Mouse (Mus musculus) thymus, postnatal 10 days (tissue): ENCODE data around the gene Zfp865.
"Not testable (repeated sequence)": the region's sequence is repeated elsewhere in the genome, so short reads cannot be mapped to it uniquely, and the experiment has no call there.

Experiments
- DNase-seq, 2 experiments: peaks; one replicate each; pipeline ENCODE4 v3.0.0; 2021; ENCODE audit warnings: low spot score in 2 of 2

The Zfp865 gene

DNA sequence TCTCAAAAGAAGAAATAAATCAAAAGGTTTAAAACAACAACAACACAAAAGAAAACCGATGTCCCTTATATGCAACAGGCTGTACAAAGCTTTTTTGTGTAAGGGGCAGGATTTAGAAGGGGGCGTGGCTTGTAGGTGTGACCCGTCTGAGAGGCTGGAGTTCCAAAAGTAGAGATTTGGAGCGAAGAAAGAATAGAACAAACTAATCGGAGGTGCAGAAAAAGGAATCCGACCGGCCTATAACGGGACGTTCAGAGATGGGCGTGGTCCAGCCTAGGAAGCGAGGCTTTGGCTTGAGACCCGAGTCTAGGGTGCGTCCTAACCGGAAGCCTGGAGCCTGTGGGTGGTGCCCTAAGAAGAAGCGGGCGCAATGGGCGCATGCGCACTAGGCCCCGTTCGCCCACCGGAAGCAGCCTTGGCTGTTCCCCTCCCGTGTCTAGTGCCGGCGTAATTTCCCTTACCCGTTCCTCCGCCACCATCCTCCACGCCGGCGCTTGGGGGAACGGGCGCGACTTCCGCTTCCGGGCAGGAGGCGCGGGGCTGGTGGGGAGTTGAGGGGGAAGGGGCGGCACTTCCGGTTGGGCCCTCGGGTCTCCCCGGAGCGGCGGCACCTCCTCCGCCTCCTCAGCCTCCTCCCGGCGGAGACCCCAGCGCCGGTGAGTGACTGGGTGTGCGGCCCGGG, at the start of gene Zfp865, which contains the start of gene Ccdc106:
Zfp865 (plus strand) TSS at position 377 of the 682 bp plus-strand sequence.
Ccdc106 (plus strand) TSS at position 554 of the 682 bp plus-strand sequence.
- peak; percentile 99 to 100 for DNase-seq

DNA sequence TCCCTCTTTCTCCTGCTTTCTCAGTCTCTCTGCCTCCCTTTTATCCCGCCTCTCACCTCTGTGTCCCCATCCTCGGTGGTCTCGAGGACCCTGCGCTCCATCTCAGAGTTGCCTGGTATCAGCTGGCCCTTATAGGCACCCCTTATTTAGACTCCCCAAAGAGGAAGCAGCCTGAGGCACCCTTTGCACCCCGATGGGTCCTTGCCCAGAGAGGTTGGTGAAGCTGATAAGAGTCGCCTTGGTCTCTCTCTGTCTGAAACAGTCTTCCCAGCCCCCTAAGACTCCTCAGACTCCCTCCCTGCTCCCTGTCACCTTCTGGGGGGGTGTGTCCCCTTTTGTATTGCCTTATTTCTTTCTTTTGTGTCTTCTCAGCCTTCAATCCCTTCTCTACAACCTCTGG, 49.1 kb upstream of the Zfp865 start, which contains the start of gene Sbk3:
Sbk3 (minus strand) TSS at position 101 of the 400 bp plus-strand sequence.
- DNase-seq: no peak

DNA sequence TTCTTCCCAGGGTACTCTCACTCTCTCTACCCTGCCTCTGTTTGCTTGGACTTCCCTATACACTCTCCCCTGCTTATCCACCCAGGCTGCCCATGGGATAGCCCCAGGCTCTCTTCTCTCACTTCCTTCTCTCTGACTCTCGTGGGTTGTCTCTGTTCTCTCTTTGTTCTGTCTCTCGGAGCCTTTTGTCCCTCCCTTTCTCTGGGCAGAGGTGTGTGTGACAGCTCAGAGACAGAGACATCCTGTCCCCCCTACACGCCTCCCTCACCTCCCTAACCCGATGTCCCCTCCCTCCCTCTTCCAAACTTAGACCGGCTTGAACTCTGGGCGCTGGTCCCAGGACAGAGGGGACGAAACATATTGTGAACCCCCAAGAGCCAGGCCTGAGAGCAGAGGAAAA, 48.5 kb upstream of the Zfp865 start:
- DNase-seq: no peak

DNA sequence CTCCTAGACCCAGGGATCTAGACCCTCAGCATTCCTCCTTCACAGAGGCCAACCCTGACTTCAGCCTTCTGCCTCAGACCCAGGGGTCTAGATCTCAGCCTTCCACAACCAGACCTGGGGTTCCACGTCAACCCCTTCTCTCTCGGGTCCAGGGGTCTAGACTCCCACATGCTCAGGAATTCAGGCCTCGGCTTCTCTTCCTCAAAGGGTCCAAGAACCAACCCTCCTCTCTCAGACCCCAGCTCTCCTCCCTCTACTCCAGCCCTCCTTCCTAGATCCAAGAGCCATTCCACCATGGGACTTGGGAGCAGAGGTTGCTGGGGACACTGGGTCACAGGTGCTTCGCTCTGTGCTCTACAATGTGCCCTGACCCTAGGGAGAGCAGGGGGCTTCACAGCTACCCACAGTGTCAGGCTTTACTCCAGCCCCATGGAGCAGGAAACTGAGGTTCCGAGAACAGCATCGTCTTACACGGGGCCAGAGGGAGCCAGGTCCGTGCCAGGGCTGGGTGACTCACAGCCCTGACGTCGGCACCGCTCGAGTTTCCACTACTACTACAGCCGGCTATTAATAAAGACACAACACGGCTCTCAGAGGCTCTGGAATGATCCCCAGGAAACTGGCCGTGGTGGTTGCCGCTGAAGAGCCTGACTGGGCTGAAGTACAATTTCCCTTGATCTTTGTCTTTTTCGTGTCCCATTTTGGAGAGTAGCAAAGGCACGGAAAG, 47.7 kb upstream of the Zfp865 start:
- no peak for DNase-seq

DNA sequence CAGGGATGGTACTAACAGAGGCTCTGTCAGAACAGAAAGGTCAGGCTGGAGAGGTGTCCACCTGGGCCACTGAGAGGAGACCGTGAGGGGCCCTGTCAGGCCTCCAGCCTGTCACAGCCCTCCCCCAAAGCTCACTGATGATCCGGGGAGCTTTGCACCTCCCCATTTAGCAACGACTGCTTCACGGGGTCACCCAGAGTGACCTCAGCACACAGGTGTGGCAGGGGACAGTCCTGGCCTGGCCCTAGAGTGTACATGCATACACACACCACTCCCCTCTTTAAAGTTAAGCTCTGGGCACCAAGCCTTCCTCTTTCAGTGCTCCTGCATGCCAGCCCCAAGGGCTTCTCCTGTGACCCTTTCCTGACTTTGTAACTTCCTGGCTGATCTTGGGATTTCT, 44.7 kb upstream of the Zfp865 start:
- DNase-seq: no peak

- no peak for DNase-seq
Observed at GRCm38 (mm10) chr7:4976832-4977231, 43.3 kb upstream of the Zfp865 start.

- DNase-seq: no peak
Observed at GRCm38 (mm10) chr7:4988250-4988649, 31.9 kb upstream of the Zfp865 start.

- no peak for DNase-seq
Observed at GRCm38 (mm10) chr7:4993347-4993998, 26.7 kb upstream of the Zfp865 start.

GRCm38 (mm10) chr7:4993999-4994788, 26.0 kb upstream of the Zfp865 start:
- DNase-seq: no peak

GRCm38 (mm10) chr7:4995268-4996002, 24.7 kb upstream of the Zfp865 start:
- no peak for DNase-seq

GRCm38 (mm10) chr7:4996003-4996895, 23.9 kb upstream of the Zfp865 start, which contains the start of gene Zfp579:
Gene Zfp579 (minus strand): TSS chr7:4996158.
- peak; percentile 86 to 91 for DNase-seq

DNA sequence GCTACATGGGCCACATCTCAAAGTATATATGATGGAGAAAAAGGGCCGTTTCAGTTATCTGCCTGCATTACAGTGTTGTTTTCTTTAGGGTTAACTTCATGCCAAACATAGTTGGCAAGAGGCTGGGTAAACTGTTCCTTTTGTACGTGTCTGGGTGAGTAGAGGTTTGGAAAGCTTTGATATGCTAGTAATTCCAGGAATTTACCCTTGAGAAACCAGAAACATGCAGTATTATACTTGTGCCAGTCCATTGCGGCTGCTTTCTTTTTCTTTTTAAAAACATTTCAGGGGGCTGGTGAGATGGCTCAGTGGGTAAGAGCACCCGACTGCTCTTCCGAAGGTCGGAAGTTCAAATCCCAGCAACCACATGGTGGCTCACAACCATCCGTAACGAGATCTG, 23.2 kb upstream of the Zfp865 start:
- DNase-seq: no peak

- no peak for DNase-seq
Observed at GRCm38 (mm10) chr7:4999876-5000275, 20.3 kb upstream of the Zfp865 start.

GRCm38 (mm10) chr7:5002876-5003275, 17.3 kb upstream of the Zfp865 start:
- DNase-seq: not testable (repeated sequence)

- no peak for DNase-seq
Observed at GRCm38 (mm10) chr7:5008229-5008628, 11.9 kb upstream of the Zfp865 start.

DNA sequence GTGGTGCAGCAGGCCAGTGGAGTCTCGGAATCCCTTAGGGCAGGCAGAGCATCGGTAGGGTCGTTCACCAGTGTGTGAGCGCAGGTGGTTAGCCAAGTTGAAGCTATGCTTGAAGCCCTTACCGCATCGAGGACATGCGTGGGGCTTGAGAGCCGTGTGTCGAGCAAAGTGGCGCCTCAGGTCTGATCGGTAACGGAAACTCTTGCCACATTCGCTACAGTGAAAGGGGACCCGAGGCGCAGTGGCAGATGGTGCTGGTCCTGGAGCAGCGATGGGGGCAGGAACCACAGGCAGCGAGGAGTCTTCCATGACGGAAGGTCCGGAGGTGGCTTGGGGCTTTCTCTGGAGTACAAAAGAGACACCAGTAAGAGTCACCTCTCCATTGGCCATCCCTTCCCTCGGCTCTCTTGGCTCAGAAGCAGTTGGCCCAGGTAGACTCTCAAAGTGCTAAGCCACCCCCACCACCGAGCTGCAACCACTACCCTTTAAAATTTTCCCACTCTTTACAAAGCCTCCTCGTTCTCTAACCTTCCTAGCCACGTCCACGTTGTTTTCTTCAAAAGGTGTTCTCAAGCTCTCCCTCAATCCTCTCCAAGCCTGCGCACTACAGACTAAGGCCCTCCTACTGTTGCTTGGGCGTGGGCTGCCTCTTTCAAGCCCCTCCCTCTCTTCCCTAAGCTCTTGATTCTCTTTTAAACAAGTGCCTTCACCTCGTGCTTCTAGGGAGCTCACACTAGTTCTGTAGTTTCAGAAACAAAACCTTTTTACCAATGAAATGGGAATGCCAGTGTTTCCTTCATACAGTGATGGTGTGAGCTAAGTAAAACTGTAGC, 7.3 kb upstream of the Zfp865 start:
- DNase-seq: no peak

DNA sequence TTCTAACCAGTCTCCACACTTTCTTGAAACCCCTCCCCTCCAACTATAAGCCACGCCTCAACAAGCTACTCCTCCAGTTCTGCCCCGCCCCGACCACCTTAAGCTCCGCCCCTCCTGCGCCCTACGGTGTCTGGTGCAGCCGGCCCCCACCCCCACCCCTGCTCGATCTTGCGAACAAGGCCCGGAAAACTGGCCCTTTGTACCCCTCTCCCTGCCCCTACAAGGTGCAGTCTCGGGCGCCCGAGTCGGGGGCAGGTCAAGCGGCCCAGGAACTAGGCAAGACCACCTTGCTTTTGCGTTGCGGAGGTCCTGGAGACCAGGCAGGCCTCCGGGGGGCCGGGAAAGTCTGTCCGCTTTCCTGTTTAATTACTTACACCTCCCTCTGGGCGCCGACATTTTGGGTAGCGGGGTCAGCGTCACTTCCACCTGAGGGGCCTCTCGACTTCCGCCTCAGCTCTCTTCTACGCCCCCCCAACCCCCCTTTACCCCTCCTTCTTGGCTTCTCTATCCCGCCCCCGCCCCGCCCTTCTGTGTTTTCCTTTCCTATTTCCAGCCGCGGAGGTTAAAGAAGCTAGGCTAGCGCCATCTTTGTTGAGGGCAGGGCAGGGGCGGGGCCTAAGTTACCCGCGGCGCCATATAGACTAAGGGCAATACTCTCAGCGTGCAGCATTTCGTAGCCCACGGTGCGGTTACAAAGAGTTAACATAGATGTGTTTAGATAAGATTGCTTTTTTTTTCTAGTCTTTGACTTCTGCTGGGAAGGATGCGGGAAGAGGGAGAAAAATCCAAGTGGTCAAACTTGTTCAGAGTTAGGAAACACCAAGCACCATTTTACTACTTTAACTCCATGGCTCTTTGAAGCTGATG, 5.7 kb upstream of the Zfp865 start, which contains the start of the genes Zfp524 and Fiz1:
Zfp524 (plus strand) TSS at position 165 of the 867 bp plus-strand sequence.
Fiz1 (minus strand) TSS at position 447 of the 867 bp plus-strand sequence.
- peak; percentile 97 for DNase-seq
